Mouse (Mus musculus): ENCODE data around the gene Klhl35. TPM values are rescaled to one million over a fixed set of nuclear protein-coding genes. Genes with fewer than 3 reads are reported as not detected.
"Not testable (repeated sequence)": the region's sequence is repeated elsewhere in the genome, so short reads cannot be mapped to it uniquely, and the experiment has no call there.

Gene Klhl35
- total RNA-seq, 2 experiments from 2014 or later = 1.3 to 1.4 TPM

DNA sequence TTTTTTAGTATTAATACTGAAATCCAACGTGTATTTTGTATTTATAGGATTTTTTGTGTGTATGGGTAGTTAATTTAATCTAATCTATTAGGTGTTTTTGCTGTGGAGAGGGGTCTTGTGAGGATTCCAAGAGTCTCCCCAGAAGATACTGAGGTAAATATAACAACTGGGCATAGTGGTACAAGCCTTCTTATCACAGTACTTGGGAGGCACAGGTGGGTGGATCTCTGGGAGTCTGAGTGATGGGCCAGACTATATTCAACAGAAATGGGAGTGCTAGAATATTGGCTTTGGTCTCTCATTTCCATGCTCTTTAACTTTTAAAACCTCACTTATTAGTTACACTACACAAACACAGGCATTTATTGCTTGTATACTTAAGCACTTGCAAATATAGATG is 35.3 kb downstream of the Klhl35 start:
- DNase-seq = no peak

DNA sequence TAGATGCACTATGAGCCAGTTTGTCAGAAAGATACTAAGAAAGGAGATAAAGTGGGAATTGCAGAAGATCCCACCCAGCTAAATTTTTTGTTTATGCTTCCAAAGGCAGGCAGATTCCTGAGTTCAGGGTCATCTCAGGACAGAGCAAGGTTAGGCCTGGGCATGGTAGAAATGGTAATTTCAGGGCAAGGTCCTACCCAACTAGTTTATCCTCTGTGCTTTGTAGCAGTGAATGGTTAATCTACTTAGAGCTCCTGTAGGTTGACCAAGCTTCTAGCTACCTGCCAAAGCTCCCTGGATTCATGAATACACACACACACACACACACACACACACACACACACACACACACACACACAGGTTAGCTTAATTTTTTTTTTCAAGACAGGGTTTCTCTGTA is 38.8 kb downstream of the Klhl35 start:
- DNase-seq = no peak

- not testable (repeated sequence) for DNase-seq
These were observed 42.4 kb downstream of the Klhl35 start for GRCm38 (mm10) chr7:99508187-99508586.

GRCm38 (mm10) chr7:99510087-99510501 is 44.3 kb downstream of the Klhl35 start:
- peak; percentile 66 for DNase-seq

GRCm38 (mm10) chr7:99516092-99516813 is 50.4 kb downstream of the Klhl35 start:
- no peak for DNase-seq

DNA sequence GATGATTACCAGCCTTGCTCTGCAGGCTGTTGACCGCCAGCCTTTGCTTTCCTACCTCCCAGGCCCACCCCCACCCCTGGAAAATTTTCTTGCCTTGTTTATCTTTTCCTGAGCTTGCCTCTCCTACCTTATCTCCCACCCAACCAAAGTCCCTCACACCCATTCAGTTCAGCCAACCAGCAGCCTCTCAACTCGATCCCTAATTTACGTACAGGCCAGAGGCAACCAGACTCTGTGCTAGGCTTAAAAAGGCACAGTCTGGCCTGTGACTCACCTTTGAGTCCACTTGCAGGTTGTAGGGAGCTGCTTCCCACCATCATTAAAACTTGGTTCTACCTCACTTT is 51.0 kb downstream of the Klhl35 start:
- no peak for DNase-seq

GRCm38 (mm10) chr7:99518954-99519644 is 53.3 kb downstream of the Klhl35 start:
- no peak for DNase-seq

- DNase-seq = no peak
These were observed 57.3 kb downstream of the Klhl35 start for GRCm38 (mm10) chr7:99523121-99523520.

Other genes with a start within 250 kb of the Klhl35 start
- gene Mogat2, start 227.4 kb upstream of the Klhl35 start, total RNA-seq (2021) = not detected
- gene Map6, start 198.6 kb upstream of the Klhl35 start, total RNA-seq (2021) = 1 to 10 TPM; 4.6 to 4.8 TPM
- 100 to 1,000 TPM; 557 to 601 TPM for gene Serpinh1, start 112.8 kb upstream of the Klhl35 start, total RNA-seq (2021)
- 10 to 100 TPM; 40.7 to 42.6 TPM for gene Gdpd5, start 84.6 kb upstream of the Klhl35 start, total RNA-seq (2021)
- 100 to 1,000 TPM; 440 to 487 TPM for gene Rps3, start 17.7 kb downstream of the Klhl35 start, total RNA-seq (2021)
- 10 to 100 TPM; 31.0 to 32.5 TPM for gene Arrb1, start 69.5 kb downstream of the Klhl35 start, total RNA-seq (2021)
- gene Tpbgl, start 161.1 kb downstream of the Klhl35 start, total RNA-seq (2021) = 1 to 10 TPM; 3.4 to 4.7 TPM
- 1 to 10 TPM; 4.0 to 4.2 TPM for gene Slco2b1, start 245.3 kb downstream of the Klhl35 start, total RNA-seq (2021)